Mouse (Mus musculus) left cerebral cortex, adult 2 months (tissue): Measurements from ENCODE around the gene Dok7. TPM values are rescaled to one million over a fixed set of nuclear protein-coding genes. Genes with fewer than 3 reads are reported as not detected.

Source experiments
- DNase-seq, 2 experiments: peaks; one replicate each; pipeline ENCODE4 v3.0.0; 2021 to 2022; ENCODE audit warnings: low spot score in 2 of 2, mixed read lengths in 1 of 2; ENCODE audit errors: extremely low spot score in 1 of 2
- H3K27ac ChIP-seq: fragments of 200-600 bp; 2 replicates; pipeline ENCODE4 v1.8.1; 2022
- H3K4me3 ChIP-seq: fragments of 200-600 bp; 2 replicates; pipeline ENCODE4 v1.8.1; 2022
- CTCF ChIP-seq: fragments of 200-600 bp; IDR thresholded peaks from 2 replicates; pipeline ENCODE4 v1.8.1; 2022; ENCODE audit warnings: antibody characterized with exemption, mild to moderate bottlenecking, moderate library complexity
- intact Hi-C: fragments of 180-260 bp; cut with DNase I; formaldehyde crosslinking; loops from one replicate; pipeline ENCODE4 v1.15.1; 2025
- long read RNA-seq, 2 experiments: library from polyadenylated mRNA; stranded (forward); transcript quantifications; one replicate each; pipeline ENCODE4 v2.0.0; 2021; ENCODE audit warnings: borderline mapping rate in 2 of 2
- total RNA-seq, 2 experiments: library from RNA; stranded (reverse); gene quantifications; 2 replicates each; pipeline ENCODE4 v1.2.3; 2021

Gene Dok7
- total RNA-seq = 10 to 100 TPM; 22.3 to 26.0 TPM
- long read RNA-seq, experiment 1, transcript Dok7-203 (7 exons, 2,779 nt) = major isoform, 12 of 31 reads
- long read RNA-seq, experiment 1, partial matches to known transcripts = 14 of 31 reads
- long read RNA-seq, experiment 1, other reads (novel, unspliced or antisense) = 3 of 31 reads
- long read RNA-seq, experiment 2, transcript Dok7-203 (7 exons, 2,779 nt) = major isoform, 12 of 31 reads
- long read RNA-seq, experiment 2, partial matches to known transcripts = 13 of 31 reads
- long read RNA-seq, experiment 2, other reads (novel, unspliced or antisense) = 5 of 31 reads

DNA sequence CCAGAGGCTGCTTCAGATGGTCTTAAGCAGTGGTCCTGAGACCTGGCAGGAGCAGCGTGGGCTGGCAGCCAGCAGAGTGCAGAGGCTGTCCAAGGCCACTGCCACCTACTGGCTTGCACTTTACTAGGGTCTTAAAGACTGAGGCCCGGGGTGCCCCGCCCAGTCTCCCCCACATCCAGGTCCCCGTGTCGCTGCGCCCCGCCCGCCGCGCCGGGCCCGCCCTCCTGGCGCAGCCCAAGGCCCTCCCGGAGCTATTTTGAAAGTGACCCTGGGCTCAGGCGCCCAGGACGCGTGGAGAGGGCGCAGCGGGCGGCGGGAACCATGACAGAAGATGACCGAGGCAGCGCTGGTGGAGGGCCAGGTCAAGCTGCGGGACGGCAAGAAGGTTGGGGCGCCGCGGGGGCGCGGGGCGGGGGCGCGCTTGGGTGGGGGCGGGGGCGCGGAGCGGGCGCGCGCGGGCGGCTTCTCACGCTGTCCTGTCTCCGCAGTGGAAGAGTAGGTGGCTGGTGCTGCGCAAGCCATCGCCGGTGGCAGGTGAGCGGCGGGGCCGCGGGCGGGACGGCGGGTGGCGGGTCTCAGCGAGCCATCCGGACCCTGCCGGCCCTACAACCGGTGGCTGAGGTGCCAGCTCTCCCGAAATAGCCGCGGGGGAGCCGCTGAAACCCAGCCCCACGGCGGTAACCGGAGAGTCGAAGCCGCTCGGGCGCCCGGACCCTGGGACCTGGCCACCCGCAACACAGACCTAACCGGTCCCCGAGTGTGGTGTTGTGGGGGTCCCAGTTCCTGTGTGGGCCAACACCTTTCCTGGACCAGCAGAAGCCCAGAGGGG, at the start of gene Dok7:
TSS of gene Dok7 (plus strand) at position 163 of the 829 bp plus-strand sequence.
- Histone ChIP-seq H3K27ac (peak within 1 kb of the TSS; percentile 91), H3K4me3 (peak within 1 kb of the TSS; percentile 57)
- intact Hi-C loops = loop anchor here (5.0 kb wide), 1 partner anchor 80 kb away; no protein-coding TSS in a partner anchor
- DNase-seq = peak; percentile 47 to 64
- TF ChIP-seq CTCF = peak; percentile 34

DNA sequence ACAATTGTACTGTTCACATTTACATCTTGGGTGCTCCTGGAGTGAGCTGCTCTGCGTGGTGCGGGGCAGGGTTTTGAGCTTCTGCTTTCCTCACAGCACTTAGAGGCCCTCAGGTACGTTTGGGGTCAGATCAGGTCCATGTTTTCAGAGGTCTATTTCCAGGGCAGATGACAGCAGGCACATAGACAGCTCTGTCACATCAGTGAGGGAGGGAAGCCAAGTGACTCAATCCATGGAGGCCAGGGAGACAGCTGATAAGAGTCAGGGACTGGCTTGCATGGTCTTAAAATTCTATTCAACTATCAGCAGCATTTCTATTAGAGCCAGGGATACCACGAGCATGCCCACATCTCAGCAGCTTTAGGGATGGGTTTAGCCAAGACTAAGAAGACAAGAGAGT, 47.4 kb upstream of the Dok7 start:
- H3K27ac ChIP-seq = no peak overlapping the region
- TF ChIP-seq CTCF = no peak
- H3K4me3 ChIP-seq = no peak overlapping the region
- intact Hi-C loops = no loop called here
- DNase-seq = no peak

DNA sequence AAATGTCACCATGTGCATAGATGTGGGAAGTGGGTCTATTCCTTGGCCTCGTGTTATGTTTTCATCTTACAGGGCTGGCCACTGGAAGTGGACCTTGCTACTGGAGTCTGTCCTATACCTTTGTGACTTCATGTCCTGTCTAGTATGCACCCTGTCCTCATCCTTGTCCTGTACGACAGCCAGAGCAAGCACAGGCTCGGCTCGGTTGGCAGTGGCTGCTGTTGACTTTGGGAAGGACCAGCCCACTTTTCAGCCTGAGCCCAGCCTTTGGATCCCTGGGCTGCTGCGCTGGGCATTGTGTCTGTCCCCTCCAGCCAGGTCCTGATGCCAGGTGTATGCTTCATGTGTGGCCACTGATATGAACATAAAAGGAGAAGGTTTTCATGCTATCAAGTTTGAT, 45.9 kb upstream of the Dok7 start:
- no peak for DNase-seq
- intact Hi-C loops = no loop called here
- TF ChIP-seq CTCF = no peak
- H3K27ac ChIP-seq = no peak overlapping the region
- H3K4me3 ChIP-seq = no peak overlapping the region

DNA sequence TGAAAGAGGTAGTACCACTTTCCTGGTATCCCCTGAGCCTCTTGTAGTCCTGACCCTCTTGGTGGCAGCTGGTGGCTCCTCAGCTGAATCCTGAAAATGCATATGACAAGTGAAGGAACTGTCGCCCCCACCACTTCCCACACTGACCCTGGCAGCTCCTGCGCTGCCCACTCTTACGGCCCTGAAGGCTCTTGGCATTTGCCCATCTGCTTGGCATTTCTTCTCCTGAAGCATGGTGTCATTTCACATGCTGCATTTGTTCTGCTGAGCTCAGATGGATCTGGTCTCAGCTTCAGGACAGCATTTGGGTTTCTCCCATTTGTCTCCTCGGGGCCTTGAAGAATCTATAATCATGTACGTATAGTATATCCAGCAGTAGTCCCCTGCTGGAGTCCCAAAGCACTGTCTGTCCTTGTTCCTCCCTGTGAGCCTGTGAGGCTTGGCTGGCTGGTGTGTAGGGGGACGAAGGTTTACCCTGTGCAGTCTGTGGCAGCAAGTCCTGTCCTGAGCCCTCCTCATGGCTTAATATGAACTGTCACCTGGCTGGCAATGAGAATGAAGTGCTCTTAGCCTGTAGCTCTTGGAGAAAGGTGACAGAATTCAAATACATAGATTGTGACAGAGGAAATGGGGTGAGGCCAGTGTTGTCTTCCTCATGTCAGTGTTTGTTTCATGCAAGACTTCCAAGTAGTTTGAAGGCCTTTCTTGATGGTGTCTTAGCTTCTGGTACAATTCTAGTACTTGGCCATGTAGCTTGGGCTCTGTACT, 45.2 kb upstream of the Dok7 start:
- Histone ChIP-seq H3K4me3 (no peak overlapping the region), H3K27ac (no peak overlapping the region)
- intact Hi-C loops = no loop called here
- no peak for TF ChIP-seq CTCF
- DNase-seq = no peak

DNA sequence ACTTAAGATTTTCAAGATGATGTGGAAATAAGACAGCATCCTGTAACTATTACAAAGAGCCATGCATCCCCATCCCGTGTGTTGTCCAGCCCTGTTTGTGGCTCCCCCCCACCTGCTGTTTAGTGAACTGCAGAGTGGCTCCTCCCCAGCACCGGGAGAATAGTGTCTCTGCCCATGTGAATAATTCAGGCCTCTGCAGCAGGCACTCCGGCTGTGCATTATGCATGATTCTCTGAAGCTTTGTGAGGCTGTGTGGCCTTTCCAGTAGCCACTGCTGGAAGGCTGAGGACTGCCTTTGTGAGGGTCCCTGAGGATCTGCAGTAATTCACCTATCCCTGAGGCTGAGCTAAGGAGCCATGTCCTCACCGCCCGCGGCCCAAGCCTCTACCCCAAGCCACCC, 42.5 kb upstream of the Dok7 start:
- H3K4me3 ChIP-seq = no peak overlapping the region
- intact Hi-C loops = no loop called here
- TF ChIP-seq CTCF = no peak
- H3K27ac ChIP-seq = no peak overlapping the region
- no peak for DNase-seq

DNA sequence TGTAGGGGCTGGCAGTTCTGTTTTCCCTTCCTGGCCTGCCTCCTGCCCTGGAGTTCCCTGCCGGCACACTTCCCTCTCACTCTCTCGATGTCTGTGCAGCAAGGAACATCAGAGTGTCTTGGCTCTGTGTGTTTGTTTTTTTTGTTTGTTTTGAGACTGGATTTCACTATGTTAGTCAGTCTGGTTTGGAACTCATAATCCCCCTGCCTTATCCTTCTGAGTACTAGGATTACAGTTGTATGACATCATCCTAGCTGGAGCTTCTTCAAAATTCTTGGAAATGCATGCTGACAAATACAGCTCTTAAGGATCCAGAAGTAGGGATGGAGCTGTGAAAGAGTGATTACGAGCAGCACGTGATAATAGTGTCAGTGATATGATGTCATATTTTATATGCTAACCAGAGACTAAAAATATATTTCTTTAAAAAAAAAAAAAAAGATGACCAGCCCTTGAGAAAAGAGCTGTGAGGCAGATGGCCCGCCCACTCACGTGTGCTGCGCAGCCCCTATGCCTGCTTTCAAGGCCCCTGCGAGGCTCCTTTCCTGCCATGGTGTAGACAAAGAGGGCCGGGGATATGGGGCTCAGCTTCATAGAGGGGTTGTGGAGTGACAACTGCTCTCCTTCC, 36.8 kb upstream of the Dok7 start:
- peak in 1 of 2 experiments; percentile 32 for DNase-seq
- intact Hi-C loops = loop anchor here (5.0 kb wide), 1 partner anchor 102 kb away; no protein-coding TSS in a partner anchor
- H3K27ac ChIP-seq = peak overlapping the region; percentile 72
- no peak overlapping the region for H3K4me3 ChIP-seq
- TF ChIP-seq CTCF = no peak

DNA sequence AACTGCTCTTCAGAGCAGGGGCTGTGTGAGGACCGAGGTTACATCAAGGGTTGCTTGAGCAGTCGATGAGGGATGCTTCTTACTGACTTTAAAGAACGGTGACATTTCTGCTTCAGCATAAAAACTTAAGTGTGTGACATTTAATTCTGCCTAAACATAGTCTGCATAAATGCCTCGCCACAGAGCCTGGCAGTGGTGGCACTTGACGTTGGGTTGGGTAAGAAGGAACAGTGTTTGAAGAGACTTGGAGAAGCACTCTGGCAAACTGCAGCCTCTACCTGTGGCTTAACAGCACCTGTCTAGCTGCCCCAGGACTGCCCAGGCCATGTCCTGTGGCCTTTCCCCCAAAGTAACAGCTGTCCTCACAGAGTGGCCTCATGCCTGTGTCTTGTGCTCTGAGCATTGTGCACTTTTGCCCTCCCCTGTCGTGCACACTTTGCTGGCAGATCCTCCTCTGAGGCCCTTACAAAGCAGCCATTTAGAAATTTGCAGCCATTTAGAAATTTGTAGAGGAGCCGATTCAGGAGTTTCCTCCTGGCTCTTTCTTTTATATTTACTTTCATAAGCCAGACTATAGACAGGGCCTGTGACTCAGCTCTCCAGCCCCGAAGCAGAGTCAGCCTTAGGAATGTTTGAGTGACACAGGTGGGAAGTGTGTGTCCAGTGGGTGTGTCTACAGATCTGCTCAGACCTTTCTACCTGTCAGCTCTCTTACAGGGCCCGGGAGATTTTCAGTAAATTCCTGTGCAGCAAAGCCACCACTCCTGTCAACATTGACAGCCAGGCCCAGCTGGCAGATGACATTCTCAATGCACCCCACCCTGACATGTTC, 35.9 kb upstream of the Dok7 start:
- H3K4me3 ChIP-seq = no peak overlapping the region
- intact Hi-C loops = loop anchor here (5.0 kb wide), 1 partner anchor 103 kb away; no protein-coding TSS in a partner anchor
- TF ChIP-seq CTCF = no peak
- DNase-seq = no peak
- H3K27ac ChIP-seq = peak overlapping the region; percentile 72

DNA sequence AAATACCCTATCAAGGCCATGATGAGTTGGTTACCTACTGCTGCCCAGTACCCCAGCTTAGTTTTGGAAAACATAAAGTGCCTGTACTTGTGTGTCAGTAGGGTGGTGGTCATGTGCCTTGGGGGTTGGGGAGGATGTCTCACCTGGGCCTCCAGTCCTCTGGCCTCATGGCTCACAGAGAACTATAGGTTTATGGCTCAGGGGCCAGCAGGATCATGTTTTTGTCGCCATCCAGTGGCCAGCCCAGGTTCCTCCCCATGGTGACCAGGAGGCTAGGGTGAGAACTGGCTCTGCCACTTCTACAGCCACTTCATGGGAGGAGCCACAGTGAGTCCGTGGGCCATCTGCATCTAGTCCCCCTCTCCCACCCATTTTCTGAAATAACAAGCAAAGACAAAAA, 31.6 kb upstream of the Dok7 start:
- intact Hi-C loops = loop anchor here (1.0 to 5.0 kb wide), 2 partner anchors 39 to 108 kb away; no protein-coding TSS in a partner anchor
- peak; percentile 42 to 67 for DNase-seq
- Histone ChIP-seq H3K27ac (peak overlapping the region; percentile 36), H3K4me3 (no peak overlapping the region)
- peak; percentile 79 for TF ChIP-seq CTCF

DNA sequence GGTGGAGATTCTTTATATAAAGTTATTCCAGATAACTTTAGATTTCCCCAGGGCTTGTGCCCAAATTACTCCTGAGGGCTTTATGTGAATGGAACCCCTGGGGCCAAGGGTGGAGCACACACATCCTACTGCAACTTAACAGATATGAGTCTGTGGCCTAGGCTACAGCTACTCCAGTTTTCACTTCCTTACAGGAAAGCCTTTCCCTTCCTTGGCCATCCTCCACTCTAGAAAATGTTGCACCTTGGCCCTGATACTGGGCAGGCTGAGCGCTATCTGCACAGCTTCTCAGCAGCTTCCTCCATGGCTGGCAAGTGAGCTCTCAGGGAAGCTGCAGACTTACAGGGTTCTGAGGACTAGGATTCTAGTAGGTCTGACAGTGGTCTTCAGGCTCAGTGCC, 27.3 kb upstream of the Dok7 start:
- Histone ChIP-seq H3K4me3 (no peak overlapping the region), H3K27ac (no peak overlapping the region)
- intact Hi-C loops = no loop called here
- no peak for DNase-seq
- no peak for TF ChIP-seq CTCF

DNA sequence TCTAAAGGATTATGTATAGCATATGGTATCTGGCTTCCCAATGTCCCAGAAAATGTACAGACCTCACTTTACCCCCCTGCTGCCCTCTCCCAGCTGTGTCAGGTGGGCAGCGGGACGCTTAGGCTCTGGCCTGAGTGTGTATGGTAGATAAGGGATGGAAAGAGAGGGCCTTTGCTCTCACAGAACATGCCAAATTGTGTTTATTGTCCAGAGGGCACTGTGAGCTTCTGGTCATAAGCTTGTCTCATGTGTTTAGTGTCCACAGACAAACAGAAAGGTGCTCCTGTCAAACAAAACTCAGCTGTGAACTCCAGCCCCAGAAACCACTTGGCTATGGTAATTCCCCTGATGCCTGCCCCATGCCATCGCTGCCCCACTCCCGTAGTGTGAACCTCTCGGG, 26.8 kb upstream of the Dok7 start:
- Histone ChIP-seq H3K27ac (no peak overlapping the region), H3K4me3 (no peak overlapping the region)
- no peak for DNase-seq
- intact Hi-C loops = no loop called here
- no peak for TF ChIP-seq CTCF
